Comparison of ENCODE assay signal across 35 mouse cellular contexts in the genomic region with DNA sequence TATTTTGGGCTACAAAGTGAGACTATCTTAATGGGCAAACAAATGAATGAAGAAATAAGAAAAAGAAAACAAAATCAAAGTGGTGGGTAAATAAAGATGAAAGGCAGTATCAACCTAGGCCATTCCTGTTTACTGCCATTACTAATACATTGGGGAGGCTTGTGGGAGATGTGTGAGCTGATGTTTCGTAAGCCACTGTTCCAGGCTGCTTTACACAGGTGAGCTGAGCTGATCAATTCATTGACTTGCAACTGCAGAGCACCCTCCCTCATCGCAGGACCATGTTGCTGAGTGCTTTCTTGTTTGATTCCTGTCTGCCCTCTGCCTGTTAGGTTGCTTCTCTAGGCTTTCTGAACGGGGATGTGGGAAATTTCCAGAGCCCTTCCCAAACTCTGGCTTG.
"Had no signal": no experiment of that assay in that cellular context is flagged by ENCODE, and none has a peak within 500 bp of the region (broad histone marks: within the 10 kb centered on the region; RNA-seq: fewer than 3 reads in every experiment).

No protein-coding gene starts in this region.

- ATAC-seq: hindbrain, embryonic 16.5 days; hindbrain, postnatal 0 days; inflammation-experienced regulatory T-cells, adult 6 months; intestine, embryonic 15.5 days; intestine, embryonic 16.5 days; intestine, postnatal 0 days had no signal

- H3K36me3 ChIP-seq: heart, embryonic 10.5 days; heart, embryonic 12.5 days; heart, embryonic 13.5 days; heart, embryonic 15.5 days; hindbrain, embryonic 10.5 days; hindbrain, embryonic 12.5 days; hindbrain, embryonic 13.5 days; hindbrain, embryonic 15.5 days; intestine, embryonic 15.5 days; kidney, embryonic 15.5 days had no signal

- H3K27me3 ChIP-seq: heart, embryonic 12.5 days; heart, embryonic 13.5 days; heart, embryonic 15.5 days; hindbrain, embryonic 12.5 days; hindbrain, embryonic 13.5 days; hindbrain, embryonic 15.5 days; intestine, embryonic 15.5 days; kidney, embryonic 15.5 days had no signal

- H3K9ac ChIP-seq: heart, embryonic 12.5 days; heart, embryonic 13.5 days; heart, embryonic 15.5 days; hindbrain, embryonic 12.5 days; hindbrain, embryonic 13.5 days; hindbrain, embryonic 14.5 days; hindbrain, embryonic 15.5 days; intestine, embryonic 15.5 days; kidney, embryonic 15.5 days had no signal

- DNase-seq: heart, adult 2 months; heart, postnatal 10 days; heart, postnatal 14 days; heart, postnatal 36 days; heart, postnatal 4 days; kidney, adult 11 months; kidney, adult 18-20 months; kidney, adult 2 months; kidney, adult 8-10 months; kidney, adult 9 months; kidney, postnatal 10 days; kidney, postnatal 14 days; kidney, postnatal 25 days; kidney, postnatal 36 days; kidney, postnatal 4 days; layer of hippocampus, adult 9-11 months had no signal

- H3K4me3 ChIP-seq: heart, adult 2 months; heart, embryonic 10.5 days; heart, embryonic 12.5 days; heart, embryonic 13.5 days; heart, embryonic 15.5 days; hindbrain, embryonic 10.5 days; hindbrain, embryonic 12.5 days; hindbrain, embryonic 13.5 days; hindbrain, embryonic 15.5 days; intestine, embryonic 15.5 days; kidney, embryonic 15.5 days; layer of hippocampus, adult 2 months had no signal

- H3K9me3 ChIP-seq: heart, embryonic 10.5 days; heart, embryonic 12.5 days; heart, embryonic 13.5 days; heart, embryonic 15.5 days; hindbrain, embryonic 10.5 days; hindbrain, embryonic 12.5 days; hindbrain, embryonic 13.5 days; hindbrain, embryonic 15.5 days; intestine, embryonic 15.5 days; kidney, embryonic 15.5 days had no signal

- H3K27ac ChIP-seq: heart, adult 2 months; heart, embryonic 10.5 days; heart, embryonic 13.5 days; heart, embryonic 15.5 days; hindbrain, embryonic 10.5 days; hindbrain, embryonic 12.5 days; hindbrain, embryonic 13.5 days; hindbrain, embryonic 14.5 days; hindbrain, embryonic 15.5 days; hindbrain, postnatal 0 days; intestine, embryonic 15.5 days; kidney, embryonic 15.5 days; kidney, postnatal 0 days; layer of hippocampus, adult 2 months had no signal

- H3K4me1 ChIP-seq: heart, embryonic 10.5 days; hindbrain, embryonic 12.5 days; hindbrain, embryonic 15.5 days; intestine, embryonic 15.5 days; kidney, embryonic 15.5 days had no signal

- H3K4me2 ChIP-seq: heart, embryonic 11.5 days; heart, embryonic 12.5 days; heart, embryonic 13.5 days; heart, embryonic 15.5 days; hindbrain, embryonic 12.5 days; hindbrain, embryonic 13.5 days; hindbrain, embryonic 14.5 days; hindbrain, embryonic 15.5 days; intestine, embryonic 15.5 days; kidney, embryonic 15.5 days had no signal
